Mouse (Mus musculus) megakaryocyte, embryonic 14.5 days (primary cell): ENCODE data around the gene Dolk.

Source experiments
- FLI1 ChIP-seq: IDR thresholded peaks from 2 replicates; pipeline ENCODE4 v1.6.1; 2012; ENCODE audit warnings: low read length, inconsistent platforms, mixed read lengths
- GATA1 ChIP-seq: IDR thresholded peaks from 3 replicates; pipeline ENCODE4 v1.6.1; 2012; ENCODE audit warnings: mixed read lengths, low read length, inconsistent platforms, borderline replicate concordance

GRCm38 (mm10) chr2:30285004-30285403, 1.1 kb downstream of the Dolk start:
- TF ChIP-seq GATA1 (no peak), FLI1 (no peak)
